Mouse (Mus musculus) left cerebral cortex, postnatal 10 days (tissue): Measurements from ENCODE around the gene Il4i1. TPM values are rescaled to one million over a fixed set of nuclear protein-coding genes. Genes with fewer than 3 reads are reported as not detected.

Experiments
- DNase-seq, 2 experiments: peaks; one replicate each; pipeline ENCODE4 v3.0.0; 2021 to 2022; ENCODE audit warnings: low spot score in 2 of 2, mixed read lengths in 1 of 2; ENCODE audit errors: extremely low spot score in 1 of 2
- intact Hi-C: fragments of 180-260 bp; cut with DNase I; formaldehyde crosslinking; loops from one replicate; pipeline ENCODE4 v1.15.1; 2025
- total RNA-seq, 2 experiments: library from RNA; stranded (reverse); gene quantifications; 2 replicates each; pipeline ENCODE4 v1.2.3; 2021

The Il4i1 gene
- total RNA-seq, 2 experiments from 2014 or later: 1.1 to 2.7 TPM

DNA sequence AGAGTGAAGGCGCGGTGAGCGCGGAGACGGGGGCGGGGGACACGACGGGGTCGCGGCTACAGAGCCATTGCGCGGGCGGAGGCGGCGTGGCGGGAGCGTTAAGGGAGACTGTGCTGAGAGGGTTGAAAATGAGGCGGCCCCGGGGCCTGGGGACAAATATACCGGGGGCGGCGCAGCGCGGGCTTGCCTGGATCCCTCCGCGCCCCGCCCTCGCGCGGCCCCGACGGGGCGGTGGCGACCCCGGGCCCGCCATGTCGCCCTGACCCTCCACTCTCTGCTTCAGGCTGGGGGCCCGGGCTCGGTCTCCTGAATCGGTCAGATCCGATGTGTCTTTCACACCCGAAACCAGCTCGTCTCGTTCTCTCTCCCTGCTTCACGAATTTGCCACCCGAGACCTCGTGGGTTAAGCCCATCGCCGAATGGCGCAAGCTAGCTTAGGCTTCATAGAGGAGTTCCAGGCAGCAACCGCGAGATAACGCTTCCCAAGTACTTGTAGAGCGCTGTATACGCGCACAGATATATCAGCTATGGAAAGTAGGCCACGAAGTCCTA, 359 bp downstream of the Il4i1 start, which contains the start of gene Atf5:
Gene Atf5 (minus strand): TSS at position 189 of the 552 bp plus-strand sequence.
- DNase-seq: no peak
- intact Hi-C loops: loop anchor here (2.0 kb wide), 1 partner anchor 72 kb away; no protein-coding TSS in a partner anchor

DNA sequence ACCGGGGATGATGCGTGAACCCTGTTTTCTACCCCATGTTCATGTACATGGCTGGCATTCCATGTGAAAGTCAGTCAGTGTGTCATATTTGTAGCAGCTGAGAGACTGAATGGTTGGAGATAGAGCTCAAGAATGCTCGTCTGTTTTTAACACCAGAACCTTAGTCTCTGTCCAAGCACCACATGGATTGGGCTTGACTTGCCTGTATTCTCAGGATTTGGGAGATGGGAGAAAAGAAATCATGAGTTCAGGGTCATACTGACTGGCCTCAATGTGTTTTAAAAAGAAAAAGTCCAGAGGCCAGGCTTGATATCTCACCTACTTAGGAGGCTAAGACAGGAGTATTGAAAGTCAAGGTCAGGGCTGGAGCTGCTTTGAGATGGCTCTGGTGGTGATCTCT, 1.3 kb downstream of the Il4i1 start:
- DNase-seq: peak in 1 of 2 experiments; percentile 7
- intact Hi-C loops: loop anchor here (2.0 kb wide), 1 partner anchor 73 kb away; no protein-coding TSS in a partner anchor

DNA sequence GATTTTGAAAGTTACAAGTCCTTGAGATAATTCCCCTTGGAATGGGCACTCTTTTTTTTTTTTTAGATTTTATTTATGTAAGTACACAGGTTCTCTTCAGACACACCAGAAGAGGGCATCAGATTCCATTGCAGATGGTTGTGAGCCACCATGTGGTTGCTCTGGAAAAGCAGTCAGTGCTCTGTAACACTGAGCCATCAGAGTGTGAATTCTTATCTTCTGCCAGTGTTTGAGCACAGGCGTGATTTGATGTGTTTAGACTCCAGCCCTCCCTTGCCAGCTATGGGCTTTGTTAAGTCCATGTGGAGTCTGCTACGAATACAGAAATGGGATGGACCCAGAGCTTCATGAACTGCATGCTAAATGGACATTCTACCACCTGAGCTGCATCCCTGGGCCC, 2.0 kb downstream of the Il4i1 start:
- intact Hi-C loops: no loop called here
- DNase-seq: peak in 1 of 2 experiments; percentile 20

DNA sequence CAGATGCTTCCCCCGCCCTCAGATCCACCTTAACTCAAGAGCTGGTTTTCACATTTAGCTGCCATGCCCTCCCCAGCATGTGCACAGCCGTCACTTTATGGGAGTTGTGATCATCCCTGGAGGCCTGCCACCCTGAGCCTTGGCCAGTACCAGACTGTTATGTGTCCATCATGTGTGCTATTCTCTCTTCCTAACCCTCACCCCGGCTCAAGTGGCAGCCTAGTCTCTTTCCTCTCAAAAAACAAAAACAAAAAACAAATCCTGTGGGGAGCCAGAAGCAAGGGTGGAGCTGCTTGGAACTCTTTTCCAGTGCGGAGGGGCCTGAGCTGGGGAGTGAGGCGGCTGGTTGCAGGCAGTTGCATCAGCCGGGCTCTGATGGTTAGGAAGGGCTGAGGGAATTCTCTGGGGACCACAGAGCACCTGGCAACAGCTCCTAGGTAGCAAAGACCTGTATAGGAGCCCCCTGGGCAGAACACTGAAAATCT, 2.6 kb downstream of the Il4i1 start:
- DNase-seq: peak in 1 of 2 experiments; percentile 69
- intact Hi-C loops: no loop called here

DNA sequence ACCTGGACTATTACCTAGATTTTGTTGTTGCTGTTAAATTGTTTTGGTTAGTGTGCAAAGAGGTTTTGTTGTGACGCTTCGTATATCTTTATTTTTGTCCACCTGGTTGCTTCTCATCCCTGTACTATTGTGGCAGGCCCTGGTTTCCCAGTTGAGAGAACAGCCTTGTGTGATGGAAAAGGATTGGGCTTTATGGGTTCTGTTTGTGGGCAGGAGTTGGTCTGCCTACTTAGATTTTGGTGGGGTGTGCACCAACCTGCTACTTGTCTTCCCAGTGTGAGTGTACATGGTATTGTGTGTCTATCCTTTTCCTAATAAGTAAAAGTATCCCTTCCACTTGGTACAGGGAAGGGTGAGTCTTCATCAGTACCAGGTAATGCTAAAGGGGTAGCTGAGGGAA, 3.2 kb downstream of the Il4i1 start:
- DNase-seq: peak in 1 of 2 experiments; percentile 4
- intact Hi-C loops: no loop called here

DNA sequence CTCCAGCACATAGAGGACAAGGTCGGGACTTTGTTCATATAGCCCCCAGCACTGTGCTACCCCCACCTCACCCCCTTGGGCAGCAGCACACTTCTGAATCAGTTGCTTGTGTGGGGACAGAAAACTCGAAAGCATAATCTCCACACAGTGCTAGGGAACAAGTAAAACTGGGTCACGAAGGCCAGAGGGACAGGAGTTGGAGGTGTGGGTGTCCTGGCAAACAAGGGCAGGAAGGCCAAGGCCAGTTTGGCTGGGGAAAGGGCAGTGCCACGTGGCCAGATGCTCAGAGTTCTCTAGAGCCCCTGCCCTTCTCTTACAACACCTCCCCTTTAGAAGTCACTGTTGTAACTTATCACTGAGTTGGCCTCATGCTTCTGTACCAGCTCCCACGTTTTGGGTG, 3.7 kb downstream of the Il4i1 start:
- peak in 1 of 2 experiments; percentile 18 for DNase-seq

DNA sequence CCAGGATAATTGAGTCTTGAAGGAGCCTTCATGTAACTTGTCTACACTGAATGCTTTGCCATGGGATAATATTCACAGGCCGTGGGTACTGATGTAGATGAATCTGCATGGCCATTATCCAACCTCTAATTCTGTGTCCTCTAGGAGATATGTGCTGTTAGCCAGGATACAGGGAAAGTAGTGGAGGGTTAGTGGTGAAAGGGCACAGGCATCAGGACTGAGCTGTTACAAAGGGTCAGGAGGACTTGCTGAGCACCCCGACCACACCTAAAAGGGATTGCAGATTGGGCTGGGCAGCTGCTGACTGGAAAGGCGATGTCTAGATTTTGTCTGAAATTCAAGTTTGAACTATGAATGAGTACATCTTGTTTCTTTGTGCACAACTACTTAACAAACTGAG, 4.3 kb downstream of the Il4i1 start:
- peak in 1 of 2 experiments; percentile 2 for DNase-seq
- intact Hi-C loops: no loop called here

More for the DNA sequence above, 3.7 kb downstream of the Il4i1 start:
- intact Hi-C loops: no loop called here

DNA sequence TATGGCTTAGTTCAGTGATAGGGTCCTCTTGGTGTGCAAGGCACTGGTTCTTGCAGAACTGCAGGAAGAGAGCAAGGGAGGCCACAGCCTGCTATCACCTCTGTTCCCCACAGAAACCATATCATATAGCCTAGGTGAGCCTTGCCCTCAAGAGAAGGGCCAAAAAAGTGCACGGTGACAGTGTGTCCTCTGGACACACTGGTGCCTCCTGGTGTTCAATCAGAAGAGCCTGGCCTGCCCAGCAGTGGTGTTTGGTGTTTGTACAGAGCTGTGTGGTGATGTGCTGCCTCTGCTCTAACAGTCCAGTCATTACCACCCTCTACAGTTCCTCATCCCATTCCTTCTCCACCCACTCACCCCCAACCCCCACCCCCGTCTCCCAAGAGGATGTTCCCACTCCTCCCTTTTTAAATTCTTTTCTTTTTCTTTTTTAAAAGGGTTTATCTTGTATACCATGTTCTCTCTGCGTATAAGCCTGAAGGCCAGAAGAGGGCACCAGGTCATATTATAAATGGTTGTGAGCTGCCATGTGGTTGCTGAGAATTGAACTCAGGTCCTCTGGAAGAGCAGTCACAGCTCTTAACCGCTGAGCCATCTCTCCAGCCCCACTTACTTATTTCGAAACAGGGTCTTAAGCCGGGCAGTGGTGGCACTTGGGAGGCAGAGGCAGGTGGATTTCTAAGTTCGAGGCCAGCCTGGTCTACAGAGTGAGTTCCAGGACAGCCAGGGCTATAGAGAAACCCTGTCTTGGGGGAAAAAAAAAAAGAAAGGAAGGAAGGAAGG, 5.7 kb downstream of the Il4i1 start:
- peak in 1 of 2 experiments; percentile 13 for DNase-seq
- intact Hi-C loops: no loop called here

DNA sequence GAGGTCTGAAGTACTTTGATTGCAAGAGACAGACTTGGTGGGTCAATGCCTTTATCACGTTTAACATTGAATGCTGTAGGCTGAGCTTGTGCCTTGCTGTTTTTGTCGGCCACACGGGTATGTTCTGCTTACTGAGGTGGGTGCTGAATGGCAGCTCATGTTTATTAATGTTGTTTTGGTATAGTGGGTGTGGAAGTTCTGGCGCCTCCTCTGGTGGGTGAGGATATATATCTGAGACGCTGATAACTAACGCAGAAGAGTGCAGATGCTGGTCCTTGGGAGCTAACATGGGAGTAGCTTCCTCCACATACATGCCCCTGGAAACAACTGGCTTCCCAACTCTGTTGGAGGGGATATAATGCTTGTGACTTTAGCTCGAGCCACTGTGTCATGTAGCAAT, 7.2 kb downstream of the Il4i1 start:
- DNase-seq: peak in 1 of 2 experiments; percentile 17
- intact Hi-C loops: no loop called here

DNA sequence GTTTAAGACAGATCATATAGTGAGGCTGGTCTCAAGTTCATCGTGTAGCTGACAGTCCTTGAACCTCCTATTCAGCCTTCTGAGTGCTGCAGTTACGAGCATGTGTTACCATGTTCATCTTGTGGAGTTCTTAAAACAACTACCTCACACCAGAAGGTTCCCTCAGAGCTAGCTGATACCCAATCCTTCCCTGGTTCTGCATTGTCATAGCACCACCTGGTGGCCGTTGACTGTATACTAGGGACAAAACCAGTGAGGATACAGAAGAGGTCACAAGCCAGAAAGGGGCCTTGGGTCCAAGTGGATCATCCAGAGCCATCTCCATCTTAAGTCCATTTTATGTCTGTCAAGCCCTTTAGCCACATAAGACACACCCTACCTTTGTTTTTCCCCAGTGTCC, 8.7 kb downstream of the Il4i1 start:
- intact Hi-C loops: loop anchor here (2.0 kb wide), 1 partner anchor 100 kb away; no protein-coding TSS in a partner anchor
- peak; percentile 76 to 83 for DNase-seq

DNA sequence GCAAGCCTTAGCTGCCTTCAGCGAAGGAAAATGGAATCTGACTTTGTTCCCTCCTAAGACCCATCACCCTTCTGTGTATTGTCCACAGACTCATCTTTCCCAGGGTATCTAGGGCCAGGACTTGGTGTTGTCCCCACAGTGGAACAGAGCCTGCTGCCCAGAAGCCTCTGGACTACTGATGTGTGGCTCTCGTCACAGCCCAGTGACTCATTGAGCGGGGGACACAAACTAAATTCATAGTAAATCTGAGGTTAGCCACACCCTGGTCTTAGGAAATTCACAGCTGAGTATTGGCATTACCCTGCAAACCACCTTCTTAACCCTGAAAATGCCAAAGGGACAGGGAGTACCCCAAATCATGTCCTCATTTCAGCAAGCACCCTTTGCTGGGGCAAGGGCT, 10.6 kb downstream of the Il4i1 start:
- DNase-seq: no peak
- intact Hi-C loops: no loop called here

DNA sequence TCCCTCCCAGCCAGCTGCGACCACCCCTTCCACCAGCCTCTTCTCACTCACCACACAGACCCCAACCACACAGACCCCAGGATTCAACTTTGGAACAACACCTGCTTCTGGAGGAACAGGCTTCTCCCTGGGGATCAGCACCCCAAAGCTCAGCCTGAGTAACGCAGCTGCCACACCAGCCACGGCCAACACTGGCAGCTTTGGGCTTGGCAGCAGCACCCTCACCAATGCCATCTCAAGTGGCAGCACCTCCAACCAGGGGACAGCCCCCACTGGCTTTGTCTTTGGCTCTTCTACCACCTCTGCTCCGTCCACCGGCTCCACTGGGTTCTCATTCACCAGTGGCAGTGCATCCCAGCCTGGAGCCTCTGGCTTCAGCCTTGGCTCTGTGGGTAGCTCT, 12.5 kb downstream of the Il4i1 start:
- intact Hi-C loops: no loop called here

DNA sequence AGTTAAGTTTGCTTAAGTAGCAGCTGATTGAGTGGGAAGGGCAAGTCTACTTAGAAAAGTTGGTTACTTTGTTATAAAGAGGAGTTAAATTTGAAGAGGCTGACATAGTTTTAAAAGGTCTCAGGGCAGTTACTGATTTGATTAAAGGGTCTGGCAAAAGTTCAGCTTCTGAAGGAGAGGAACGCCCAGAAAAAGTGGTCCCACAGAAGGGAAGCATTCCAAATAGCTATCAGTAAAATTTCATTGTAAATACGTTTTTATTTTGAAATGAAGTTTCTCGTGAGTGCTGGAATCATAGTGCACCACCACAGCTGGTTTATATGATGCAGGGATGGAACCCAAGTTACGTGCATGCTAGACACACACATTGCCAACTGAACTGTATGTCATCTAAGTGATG, 16.6 kb downstream of the Il4i1 start:
- no peak for DNase-seq
- intact Hi-C loops: no loop called here

More for the DNA sequence above, 12.5 kb downstream of the Il4i1 start:
- DNase-seq: no peak

DNA sequence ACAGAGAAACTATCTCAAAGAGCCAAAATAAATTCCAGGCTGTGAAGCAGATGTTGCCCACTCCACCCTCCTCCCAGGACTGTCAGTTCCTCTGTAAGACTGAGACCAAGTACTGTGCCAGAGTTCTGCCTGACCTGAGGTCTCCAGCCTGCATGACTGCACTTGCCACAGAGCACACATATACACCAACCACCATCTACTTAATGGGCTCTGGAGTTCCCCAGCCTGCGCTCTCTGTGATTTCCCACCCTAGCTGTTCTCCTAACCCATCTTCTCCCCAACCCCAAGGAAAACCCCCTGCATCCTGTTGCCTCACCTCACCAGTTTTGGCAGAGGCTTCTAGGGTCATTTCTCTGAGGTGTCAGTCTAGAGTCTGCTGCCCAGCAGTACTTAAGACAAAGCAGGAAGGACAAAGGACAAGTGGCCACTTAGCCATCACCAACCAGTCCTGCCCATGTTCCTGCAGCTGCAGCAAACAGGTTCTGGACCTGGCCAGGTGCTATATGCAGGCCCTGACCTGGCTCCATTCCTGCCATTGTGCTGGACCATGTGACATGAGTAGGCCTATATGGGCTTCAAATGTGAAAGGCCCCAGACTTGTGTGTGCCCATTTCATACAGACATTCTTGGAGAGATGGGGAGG, 19.3 kb downstream of the Il4i1 start:
- DNase-seq: no peak
- intact Hi-C loops: no loop called here

DNA sequence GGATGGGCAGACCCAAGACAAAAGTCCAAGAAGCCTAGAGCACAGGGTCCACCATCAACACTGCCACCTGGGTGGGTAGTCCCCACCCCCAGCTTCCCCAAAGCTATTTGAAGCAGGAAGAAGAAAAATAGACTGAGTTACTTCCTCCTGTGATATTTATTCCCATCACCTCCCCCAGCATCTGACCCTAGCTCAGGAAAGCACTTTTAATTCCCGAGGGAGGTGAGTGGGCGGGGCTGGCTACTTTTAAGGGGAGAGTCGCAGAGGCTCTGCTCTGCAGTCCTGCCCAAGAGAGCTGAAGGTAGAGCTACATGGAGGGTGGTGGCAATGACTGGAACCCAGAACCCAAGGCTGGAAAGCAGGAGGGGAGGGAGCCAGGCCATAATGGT, 19.8 kb downstream of the Il4i1 start:
- no peak for DNase-seq
- intact Hi-C loops: no loop called here

DNA sequence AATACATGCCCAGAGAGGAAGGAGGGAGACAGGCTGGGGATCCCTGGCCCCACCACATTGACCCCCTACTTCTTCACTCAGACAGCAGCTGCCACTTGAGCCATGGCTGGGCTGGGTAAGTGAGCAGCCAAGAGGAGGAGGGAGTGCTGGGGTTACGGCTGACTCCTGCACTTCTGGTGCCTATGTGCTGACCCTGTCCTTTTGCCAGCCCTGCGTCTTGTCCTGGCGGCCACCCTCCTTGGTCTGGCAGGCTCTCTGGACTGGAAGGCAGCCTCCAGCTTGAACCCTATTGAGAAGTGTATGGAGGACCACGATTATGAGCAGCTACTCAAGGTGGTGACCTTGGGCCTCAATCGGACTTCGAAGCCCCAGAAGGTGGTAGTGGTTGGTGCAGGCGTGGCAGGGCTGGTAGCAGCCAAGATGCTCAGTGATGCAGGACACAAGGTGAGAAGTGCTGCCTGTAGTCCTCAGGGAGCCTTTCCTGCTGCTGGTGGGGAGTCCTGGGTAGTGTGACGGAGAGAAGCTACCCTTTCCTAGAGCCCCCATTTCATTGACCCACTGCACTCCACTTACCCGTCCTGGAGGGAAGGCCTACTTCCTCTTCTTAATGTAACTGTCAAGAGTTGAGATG, 20.4 kb downstream of the Il4i1 start:
- intact Hi-C loops: no loop called here

DNA sequence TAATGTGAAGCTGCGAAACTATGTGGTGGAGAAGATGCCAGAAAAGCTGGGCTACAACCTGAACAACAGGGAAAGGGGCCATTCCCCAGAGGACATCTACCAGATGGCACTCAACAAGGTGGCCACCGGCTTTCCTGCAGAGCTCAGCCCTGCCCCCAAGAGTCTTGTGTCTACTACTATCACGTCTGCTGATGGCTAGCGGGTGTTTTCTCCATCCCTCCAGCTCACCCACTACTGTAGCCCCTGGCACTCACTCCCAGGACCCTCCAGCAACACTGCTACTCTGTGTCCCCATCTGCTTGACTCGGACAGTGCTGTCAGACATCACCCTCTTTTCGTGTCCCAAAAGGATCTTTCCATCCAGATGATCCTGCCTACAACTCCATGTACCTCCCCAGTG, 21.9 kb downstream of the Il4i1 start:
- intact Hi-C loops: no loop called here
- no peak for DNase-seq

More for the DNA sequence above, 20.4 kb downstream of the Il4i1 start:
- DNase-seq: no peak

DNA sequence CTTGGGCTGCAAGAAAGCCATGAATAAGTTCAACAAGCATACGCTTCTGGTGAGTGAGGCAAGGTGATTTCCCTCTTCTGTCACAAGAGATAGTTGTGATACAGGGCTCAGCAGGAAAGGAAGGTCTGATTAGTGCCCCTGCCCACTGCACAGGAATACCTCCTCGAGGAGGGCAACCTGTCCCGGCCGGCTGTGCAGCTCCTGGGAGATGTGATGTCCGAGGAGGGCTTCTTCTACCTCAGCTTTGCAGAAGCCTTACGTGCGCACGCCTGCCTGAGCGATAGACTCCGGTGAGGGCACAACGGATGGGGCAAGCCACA, 22.9 kb downstream of the Il4i1 start:
- DNase-seq: no peak
- intact Hi-C loops: no loop called here

DNA sequence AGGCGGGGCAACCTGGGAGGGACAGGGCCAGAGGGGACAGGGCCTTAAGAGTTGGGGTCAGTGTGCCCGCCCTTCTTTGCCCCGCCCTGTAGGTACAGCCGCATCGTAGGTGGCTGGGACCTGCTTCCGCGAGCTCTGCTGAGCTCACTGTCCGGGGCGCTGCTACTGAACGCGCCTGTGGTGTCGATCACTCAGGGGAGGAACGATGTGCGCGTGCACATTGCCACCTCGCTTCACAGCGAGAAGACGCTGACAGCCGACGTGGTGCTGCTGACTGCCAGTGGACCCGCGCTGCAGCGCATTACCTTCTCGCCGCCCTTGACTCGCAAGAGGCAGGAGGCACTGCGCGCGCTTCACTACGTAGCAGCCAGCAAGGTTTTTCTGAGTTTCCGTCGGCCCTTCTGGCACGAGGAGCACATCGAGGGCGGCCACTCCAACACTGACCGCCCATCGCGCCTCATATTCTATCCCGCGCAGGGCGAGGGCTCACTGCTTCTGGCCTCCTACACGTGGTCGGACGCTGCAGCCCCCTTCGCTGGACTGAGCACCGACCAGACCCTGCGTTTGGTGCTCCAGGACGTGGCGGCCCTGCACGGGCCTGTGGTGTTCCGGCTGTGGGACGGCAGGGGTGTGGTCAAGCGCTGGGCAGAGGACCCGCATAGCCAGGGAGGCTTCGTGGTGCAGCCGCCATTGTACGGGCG, 23.5 kb downstream of the Il4i1 start:
- DNase-seq: peak in 1 of 2 experiments; percentile 71
- intact Hi-C loops: no loop called here
